Mouse (Mus musculus) midbrain, embryonic 13.5 days (tissue): ENCODE measurements around the gene 2010300C02Rik. TPM values are rescaled to one million over a fixed set of nuclear protein-coding genes. Genes with fewer than 3 reads are reported as not detected.

ENCODE experiments used
- ATAC-seq: fragments of 200-750 bp; cut with Nextera tagmentation; 2 replicates; pipeline ENCODE4 v1.8.0; 2017; ENCODE audit warnings: mild to moderate bottlenecking, moderate TSS enrichment, moderate library complexity
- H3K27ac ChIP-seq: fragments of 300-500 bp; sonication (generic); 2 replicates; pipeline ENCODE4 v1.5.1; 2015; ENCODE audit warnings: inconsistent platforms, mild to moderate bottlenecking, moderate library complexity
- H3K27me3 ChIP-seq: fragments of 300-500 bp; sonication (generic); 2 replicates; pipeline ENCODE4 v1.6.1; 2015; ENCODE audit warnings: mild to moderate bottlenecking, inconsistent platforms
- H3K36me3 ChIP-seq: fragments of 300-500 bp; sonication (generic); 2 replicates; pipeline ENCODE4 v1.6.1; 2015; ENCODE audit warnings: mild to moderate bottlenecking, inconsistent platforms
- H3K4me1 ChIP-seq: fragments of 300-500 bp; sonication (generic); replicated peaks from 2 replicates; pipeline ENCODE4 v1.6.1; 2015; ENCODE audit warnings: inconsistent platforms
- H3K4me2 ChIP-seq: fragments of 300-500 bp; sonication (generic); replicated peaks from 2 replicates; pipeline ENCODE4 v1.6.1; 2015; ENCODE audit warnings: moderate library complexity, mild to moderate bottlenecking, inconsistent platforms
- H3K4me3 ChIP-seq: fragments of 300-500 bp; sonication (generic); replicated peaks from 2 replicates; pipeline ENCODE4 v1.5.1; 2015; ENCODE audit warnings: mild to moderate bottlenecking, inconsistent platforms
- H3K9ac ChIP-seq: fragments of 300-500 bp; sonication (generic); replicated peaks from 2 replicates; pipeline ENCODE4 v1.6.1; 2015; ENCODE audit warnings: mild to moderate bottlenecking, inconsistent platforms
- H3K9me3 ChIP-seq: fragments of 300-500 bp; sonication (generic); 2 replicates; pipeline ENCODE4 v1.6.1; 2016; ENCODE audit warnings: mild to moderate bottlenecking, inconsistent platforms
- WGBS: fragments of 180-500 bp; shearing (Covaris S2); methylation state at CpG from one replicate; pipeline ENCODE4 v1.1.7; 2015; 5-methylcytosine and 5-hydroxymethylcytosine counted together
- polyA plus RNA-seq: library from polyadenylated mRNA; unstranded; fragments of >200 nt; fragmentation: Nextera tagmentation; extraction: Ambion mirVana; gene quantifications from 2 replicates; pipeline ENCODE4 v1.2.1, GENCODE M21; 2015

Gene 2010300C02Rik
- polyA plus RNA-seq, 1 experiment from 2014 or later, result 0.83 TPM

GRCm38 (mm10) chr1:37686953-37687441 lies 32.9 kb downstream of the 2010300C02Rik start:
- no peak for ATAC-seq
- H3K9me3 ChIP-seq, result no peaks in the 10 kb centered on the region
- H3K36me3 ChIP-seq, result no peaks in the 10 kb centered on the region
- no peak overlapping the region for H3K4me2 ChIP-seq
- no peak overlapping the region for H3K27ac ChIP-seq
- H3K4me3 ChIP-seq, result no peak overlapping the region
- H3K27me3 ChIP-seq, result no peaks in the 10 kb centered on the region
- WGBS, result 87% methylated on average over 15 of the region's 15 CpGs
- H3K9ac ChIP-seq, result no peak overlapping the region
- peaks cover 4% of the 10 kb centered on the region; the same call in 1 of the 2 replicates for H3K4me1 ChIP-seq

DNA sequence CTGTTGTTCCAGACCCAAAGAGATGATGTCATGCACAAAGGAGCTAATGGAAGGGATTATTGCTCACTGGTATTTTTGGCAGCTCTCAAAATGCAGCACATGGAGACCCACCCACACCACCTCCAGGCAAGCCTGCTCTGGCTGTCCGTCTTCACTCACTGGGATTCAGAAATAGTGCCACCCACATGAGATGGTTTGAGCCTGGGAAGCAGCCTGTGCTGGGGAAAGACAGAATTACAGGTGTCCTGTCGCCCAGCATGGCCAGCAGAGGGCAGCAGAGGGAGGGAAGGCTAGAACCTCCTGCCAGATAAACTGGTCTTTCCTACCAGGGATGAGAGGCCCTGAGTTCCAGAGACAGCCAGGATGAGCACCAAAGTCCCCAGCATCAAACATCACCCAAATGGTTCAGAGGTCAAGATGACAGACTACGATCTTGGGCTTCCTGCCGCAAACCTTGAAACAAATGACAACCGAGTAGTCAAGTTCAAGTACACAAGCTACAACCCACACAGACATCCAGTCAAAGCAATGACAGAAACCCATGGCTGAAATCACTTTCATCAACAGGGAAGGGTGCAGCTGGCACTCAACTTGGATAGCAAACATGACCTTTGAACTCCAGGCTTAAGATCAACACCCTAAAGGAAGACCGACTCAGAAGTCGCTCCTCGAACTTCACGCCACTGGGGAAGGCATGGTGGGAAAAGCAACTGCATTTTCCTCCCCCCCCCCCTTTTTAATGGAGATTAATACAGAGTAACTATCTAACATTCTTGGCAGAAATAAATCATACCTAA lies 41.4 kb downstream of the 2010300C02Rik start:
- H3K9ac ChIP-seq, result no peak overlapping the region
- ATAC-seq, result peak; percentile 53; the same call in 1 of the 2 replicates
- no peak overlapping the region for H3K4me2 ChIP-seq
- H3K4me1 ChIP-seq, result no peaks in the 10 kb centered on the region
- H3K27me3 ChIP-seq, result no peaks in the 10 kb centered on the region
- H3K27ac ChIP-seq, result no peak overlapping the region
- H3K4me3 ChIP-seq, result no peak overlapping the region
- H3K9me3 ChIP-seq, result no peaks in the 10 kb centered on the region
- WGBS, result 72% methylated on average over 9 of the region's 9 CpGs
- H3K36me3 ChIP-seq, result no peaks in the 10 kb centered on the region

DNA sequence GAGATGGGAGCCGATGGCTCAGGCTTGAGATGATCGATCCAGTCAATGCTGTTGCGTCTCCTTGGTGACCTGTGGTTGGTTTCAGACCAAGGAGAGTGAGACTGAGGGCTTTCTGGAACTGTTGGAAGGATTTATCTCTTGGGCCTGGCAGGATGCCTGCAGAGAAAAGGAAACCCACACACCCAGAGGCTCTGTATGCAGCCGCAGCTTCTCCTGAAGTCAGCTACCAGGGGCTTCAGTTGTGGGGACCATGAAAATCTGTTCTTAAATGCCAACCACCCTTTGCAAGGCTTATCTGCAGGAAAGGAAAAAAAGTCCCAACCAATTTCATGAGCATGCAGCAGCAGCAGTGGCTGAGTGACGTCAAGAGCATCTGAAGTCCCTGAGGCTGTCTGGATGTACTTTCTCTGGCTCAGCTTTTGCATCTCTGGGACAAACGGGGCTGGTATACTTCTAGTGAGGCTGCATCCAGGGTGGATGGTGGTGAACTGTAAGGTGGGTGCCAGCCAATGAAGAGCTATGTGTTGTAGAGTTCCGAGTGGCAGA lies 42.8 kb downstream of the 2010300C02Rik start:
- no peaks in the 10 kb centered on the region for H3K36me3 ChIP-seq
- ATAC-seq, result no peak
- WGBS, result 85% methylated on average over 7 of the region's 7 CpGs

DNA sequence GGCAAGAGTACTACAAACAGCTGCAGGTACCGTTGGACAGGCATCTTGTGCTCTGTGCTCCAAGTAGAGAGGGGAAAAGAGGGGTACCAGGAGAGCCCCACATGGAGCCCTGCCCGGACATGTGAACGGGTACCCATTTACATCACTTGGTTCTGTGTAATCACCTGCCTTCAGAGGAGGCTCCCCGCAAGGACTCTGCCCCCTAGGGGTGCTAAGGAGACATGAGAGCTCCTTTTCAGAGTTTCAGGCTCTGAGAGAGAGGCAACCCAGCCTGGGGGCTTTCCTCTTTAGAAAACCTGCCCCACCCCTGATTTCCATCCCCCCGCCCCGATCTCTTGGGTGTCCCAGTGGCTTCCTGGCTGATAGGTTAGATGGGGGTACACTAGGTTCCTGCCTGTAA lies 44.4 kb downstream of the 2010300C02Rik start:
- Histone ChIP-seq H3K9ac (no peak overlapping the region), H3K4me3 (no peak overlapping the region), H3K4me2 (no peak overlapping the region), H3K36me3 (no peaks in the 10 kb centered on the region), H3K27ac (no peak overlapping the region), H3K4me1 (no peaks in the 10 kb centered on the region), H3K9me3 (no peaks in the 10 kb centered on the region), H3K27me3 (no peaks in the 10 kb centered on the region)
- no peak for ATAC-seq
- 62% methylated on average over 6 of the region's 6 CpGs for WGBS

More for the DNA sequence above, 42.8 kb downstream of the 2010300C02Rik start:
- H3K4me1 ChIP-seq, result no peaks in the 10 kb centered on the region
- H3K27ac ChIP-seq, result no peak overlapping the region
- no peak overlapping the region for H3K9ac ChIP-seq
- H3K4me2 ChIP-seq, result no peak overlapping the region
- no peaks in the 10 kb centered on the region for H3K27me3 ChIP-seq
- H3K4me3 ChIP-seq, result no peak overlapping the region
- no peaks in the 10 kb centered on the region for H3K9me3 ChIP-seq

- Histone ChIP-seq H3K4me2 (no peak overlapping the region), H3K4me3 (no peak overlapping the region), H3K9ac (no peak overlapping the region), H3K36me3 (no peaks in the 10 kb centered on the region), H3K27me3 (no peaks in the 10 kb centered on the region), H3K9me3 (no peaks in the 10 kb centered on the region), H3K4me1 (no peaks in the 10 kb centered on the region), H3K27ac (no peak overlapping the region)
- no peak for ATAC-seq
- 93% methylated on average over 8 of the region's 8 CpGs for WGBS
These were observed 45.6 kb downstream of the 2010300C02Rik start for GRCm38 (mm10) chr1:37674266-37674665.

DNA sequence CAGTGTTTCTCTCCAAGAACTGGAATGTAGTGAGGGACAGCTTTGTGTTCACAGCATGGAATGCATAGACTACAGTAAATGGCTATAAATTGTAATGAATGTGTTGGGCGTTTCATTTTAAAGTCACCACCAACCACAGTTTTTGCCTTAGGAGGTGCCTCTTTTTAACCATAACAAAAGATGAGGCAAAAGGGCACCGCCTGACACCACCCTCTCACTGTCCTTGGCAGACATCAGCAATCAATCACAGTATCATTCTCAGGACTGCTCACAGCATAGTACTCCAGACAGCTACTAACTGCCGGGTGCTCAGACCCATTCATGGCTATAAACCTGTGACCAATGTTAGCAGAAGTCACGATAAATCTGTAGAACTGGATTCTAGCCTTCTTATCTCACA lies 48.6 kb downstream of the 2010300C02Rik start:
- Histone ChIP-seq H3K4me1 (no peaks in the 10 kb centered on the region), H3K27ac (no peak overlapping the region), H3K36me3 (no peaks in the 10 kb centered on the region), H3K27me3 (no peaks in the 10 kb centered on the region), H3K4me3 (no peak overlapping the region), H3K9me3 (no peaks in the 10 kb centered on the region), H3K4me2 (no peak overlapping the region), H3K9ac (no peak overlapping the region)
- ATAC-seq, result no peak
- 68% methylated on average over 4 of the region's 4 CpGs for WGBS

- H3K9ac ChIP-seq, result no peak overlapping the region
- no peaks in the 10 kb centered on the region for H3K27me3 ChIP-seq
- H3K4me3 ChIP-seq, result no peak overlapping the region
- no peak overlapping the region for H3K27ac ChIP-seq
- no peak overlapping the region for H3K4me2 ChIP-seq
- no peaks in the 10 kb centered on the region for H3K36me3 ChIP-seq
- H3K9me3 ChIP-seq, result no peaks in the 10 kb centered on the region
- 87% methylated on average over 6 of the region's 6 CpGs for WGBS
- ATAC-seq, result no peak
- no peaks in the 10 kb centered on the region; the same call in 1 of the 2 replicates for H3K4me1 ChIP-seq
These were observed 52.5 kb downstream of the 2010300C02Rik start for GRCm38 (mm10) chr1:37667386-37667785.

DNA sequence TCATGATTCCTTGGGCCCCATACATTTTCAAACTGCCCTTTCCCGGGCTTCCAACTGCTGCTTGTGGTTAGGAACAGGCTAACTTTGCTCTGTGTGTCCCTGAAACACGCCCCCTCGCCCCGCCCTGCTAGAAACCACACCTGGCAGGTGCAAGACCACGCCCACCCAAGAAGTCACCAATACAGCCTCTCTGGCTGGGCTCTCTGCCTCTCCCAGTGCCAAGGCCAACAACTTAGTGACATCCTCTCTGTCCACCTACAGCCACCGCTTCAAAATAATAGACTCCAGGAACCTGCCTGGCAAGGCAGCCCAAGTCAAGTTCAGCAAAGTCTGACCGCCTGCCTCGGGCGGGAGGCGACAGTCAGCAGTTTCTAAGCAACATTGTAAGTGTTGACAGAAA lies 53.3 kb downstream of the 2010300C02Rik start:
- WGBS, result 66% methylated on average over 10 of the region's 10 CpGs
- ATAC-seq, result no peak

DNA sequence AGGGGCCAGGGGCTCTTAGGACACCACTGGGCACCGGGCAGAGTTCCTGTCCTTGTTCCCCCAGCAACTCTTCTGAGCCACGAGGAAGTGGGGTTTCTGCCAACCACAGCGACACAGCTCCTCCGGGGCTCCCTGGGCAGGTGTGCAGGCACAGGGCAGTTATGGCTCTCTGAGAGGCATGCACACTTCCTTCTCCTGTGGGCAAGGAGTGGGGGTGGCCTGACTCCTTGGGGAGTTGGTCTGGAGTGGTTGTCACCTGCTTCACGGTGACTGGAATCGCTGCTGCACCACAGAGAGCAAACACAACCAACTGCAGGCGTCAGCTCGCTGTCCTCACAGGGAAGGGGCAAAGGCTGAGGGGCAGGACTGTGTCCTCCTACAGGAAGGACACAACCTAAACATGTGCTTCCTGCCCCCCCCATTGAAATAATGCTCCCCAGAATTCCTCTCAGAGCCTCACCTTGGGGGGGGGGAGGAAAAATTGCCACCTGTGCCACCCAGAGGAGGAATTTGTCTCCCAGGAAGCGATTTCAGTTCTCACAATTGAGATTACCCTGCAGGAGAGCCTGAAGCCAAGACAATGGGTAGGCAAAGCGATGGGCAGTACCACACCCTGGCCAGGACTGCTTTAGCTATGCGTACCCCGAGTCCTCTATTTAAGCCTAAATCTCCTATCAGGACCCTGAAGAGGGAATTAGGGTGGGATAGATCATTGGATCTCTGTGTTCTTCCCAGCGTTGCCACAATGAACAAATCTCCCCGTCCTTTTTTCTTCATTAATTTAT lies 54.2 kb downstream of the 2010300C02Rik start:
- 48% methylated on average over 14 of the region's 14 CpGs for WGBS
- H3K4me1 ChIP-seq, result no peaks in the 10 kb centered on the region; the same call in 1 of the 2 replicates
- no peak overlapping the region for H3K9ac ChIP-seq
- no peak overlapping the region for H3K27ac ChIP-seq
- H3K27me3 ChIP-seq, result no peaks in the 10 kb centered on the region
- H3K36me3 ChIP-seq, result no peaks in the 10 kb centered on the region
- H3K4me3 ChIP-seq, result no peak overlapping the region
- H3K9me3 ChIP-seq, result no peaks in the 10 kb centered on the region
- ATAC-seq, result no peak
- no peak overlapping the region for H3K4me2 ChIP-seq

More for the DNA sequence above, 53.3 kb downstream of the 2010300C02Rik start:
- Histone ChIP-seq H3K36me3 (no peaks in the 10 kb centered on the region), H3K4me2 (no peak overlapping the region), H3K27ac (no peak overlapping the region), H3K9ac (no peak overlapping the region), H3K27me3 (no peaks in the 10 kb centered on the region), H3K4me3 (no peak overlapping the region), H3K4me1 (no peaks in the 10 kb centered on the region; the same call in 1 of the 2 replicates), H3K9me3 (no peaks in the 10 kb centered on the region)

DNA sequence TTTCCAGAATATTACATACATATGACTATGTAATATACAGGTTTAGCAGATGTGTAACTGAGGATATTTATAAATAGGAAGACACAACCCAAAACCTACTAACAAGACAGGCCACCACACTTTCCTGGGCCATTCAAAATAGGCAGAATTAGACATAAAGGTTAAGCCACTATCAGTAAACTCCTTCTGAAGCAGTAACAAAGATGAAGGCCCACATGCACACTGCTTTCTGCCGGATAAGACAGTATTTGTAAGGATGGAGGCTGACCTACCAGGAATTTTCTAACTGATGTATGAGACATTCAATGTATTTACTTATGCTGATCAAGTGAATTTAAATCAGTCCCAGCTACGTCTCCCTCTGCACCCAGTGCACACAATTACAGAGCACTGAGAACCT lies 55.4 kb downstream of the 2010300C02Rik start:
- H3K9ac ChIP-seq, result no peak overlapping the region
- no peaks in the 10 kb centered on the region for H3K9me3 ChIP-seq

DNA sequence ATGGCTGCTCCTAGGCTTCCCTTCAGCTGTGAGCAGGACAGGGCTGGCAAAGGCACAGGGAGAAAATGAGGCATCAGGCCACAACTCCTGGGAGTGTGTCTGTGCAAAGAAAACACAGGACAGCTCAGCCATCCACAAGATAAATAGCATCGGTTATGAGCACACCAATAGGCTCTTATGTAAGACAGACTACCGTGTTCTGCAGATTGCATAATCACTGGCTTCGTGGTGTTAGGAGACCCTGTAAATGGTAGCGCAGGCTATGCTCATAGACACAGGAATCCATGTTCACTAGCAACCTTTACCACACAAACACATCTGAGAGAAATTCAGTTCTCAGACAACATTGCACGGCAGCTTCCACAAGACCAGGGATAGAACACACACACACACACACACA lies 56.3 kb downstream of the 2010300C02Rik start:
- no peak for ATAC-seq
- Histone ChIP-seq H3K9me3 (no peaks in the 10 kb centered on the region), H3K9ac (no peak overlapping the region), H3K27me3 (no peaks in the 10 kb centered on the region), H3K4me1 (no peaks in the 10 kb centered on the region; the same call in 1 of the 2 replicates), H3K27ac (no peak overlapping the region), H3K4me3 (no peak overlapping the region), H3K4me2 (no peak overlapping the region), H3K36me3 (no peaks in the 10 kb centered on the region)
- WGBS, result 86% methylated on average over 5 of the region's 5 CpGs

More for the DNA sequence above, 55.4 kb downstream of the 2010300C02Rik start:
- Histone ChIP-seq H3K27me3 (no peaks in the 10 kb centered on the region), H3K4me1 (no peaks in the 10 kb centered on the region; the same call in 1 of the 2 replicates), H3K27ac (no peak overlapping the region), H3K4me3 (no peak overlapping the region), H3K36me3 (no peaks in the 10 kb centered on the region), H3K4me2 (no peak overlapping the region)
- ATAC-seq, result no peak
- WGBS, result 59% methylated on average over 2 of the region's 2 CpGs

DNA sequence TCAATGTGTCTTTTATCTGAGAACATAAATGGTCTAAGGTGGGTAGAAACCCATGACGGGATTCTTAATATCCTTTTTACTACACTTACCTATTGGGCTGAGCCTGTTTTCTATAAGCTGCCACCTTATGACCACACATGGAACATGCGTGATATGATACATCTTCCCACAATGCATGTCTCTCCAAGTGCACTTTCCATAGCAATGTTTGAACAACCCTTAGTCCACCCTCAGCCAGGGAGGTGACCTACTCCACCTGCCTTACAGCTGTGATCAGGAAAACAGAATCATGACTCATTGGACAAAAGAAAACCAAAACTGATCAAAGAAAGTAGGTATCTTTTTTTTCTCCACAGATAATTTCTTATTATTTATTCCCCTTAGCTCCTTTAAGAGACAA lies 63.9 kb downstream of the 2010300C02Rik start:
- Histone ChIP-seq H3K4me2 (no peak overlapping the region), H3K9ac (no peak overlapping the region), H3K4me3 (no peak overlapping the region), H3K27me3 (no peaks in the 10 kb centered on the region), H3K4me1 (no peaks in the 10 kb centered on the region), H3K9me3 (no peaks in the 10 kb centered on the region), H3K36me3 (no peaks in the 10 kb centered on the region), H3K27ac (no peak overlapping the region)
- 96% methylated on average over 2 of the region's 2 CpGs for WGBS
- no peak for ATAC-seq
